Mouse (Mus musculus): ENCODE data around the gene Arhgef28.

DNA sequence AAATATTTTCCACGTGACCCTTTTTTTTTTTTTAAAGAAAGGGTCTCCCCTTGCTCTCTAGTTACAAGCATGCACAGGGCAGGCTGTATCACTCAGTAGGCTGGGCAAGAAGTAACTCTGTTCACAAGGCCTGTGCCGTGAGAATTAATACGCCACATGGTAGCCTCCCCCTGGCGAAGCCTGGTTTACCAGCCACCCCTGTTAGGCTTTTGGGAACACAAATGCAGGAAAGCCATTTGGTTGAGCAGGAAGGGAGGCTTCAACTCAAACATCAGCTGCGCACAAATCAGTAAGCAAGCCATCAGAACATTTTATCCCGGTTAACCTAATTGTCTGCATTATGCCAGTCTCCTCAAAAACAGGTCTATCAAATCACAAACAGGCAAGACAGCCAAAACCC lies 136.6 kb downstream of the Arhgef28 start:
- TF ChIP-seq CTCF (IDR thresholded peaks at IDR 0.05; ENCODE audit: borderline replicate concordance, insufficient read depth, low read depth, low read length) = no peak
- TF ChIP-seq POLR2A (IDR thresholded peaks at IDR 0.05; ENCODE audit: borderline replicate concordance, insufficient read depth, low read length) = no peak
